Mouse (Mus musculus): ENCODE measurements at regions not wholly inside any gene's neighbourhood (a gene's known extent, or its start where the extent isn't known, plus 50 kb on each side); places are given as distances from the start of the nearest gene placed in this dataset.

- peaks cover 20% of the 10 kb centered on the region for H3K27me3 ChIP-seq (ENCODE audit: control insufficient read depth, insufficient read depth, low read length)
- no peaks in the 10 kb centered on the region for H3K9me3 ChIP-seq (replicated peaks; ENCODE audit: control insufficient read depth, low read length)
- WGBS = 20% methylated on average over 3 of the region's 3 CpGs
- peak overlapping the region; percentile 24 for H3K4me2 ChIP-seq (ENCODE audit: low read depth, low read length)
- no peak overlapping the region for H3K9ac ChIP-seq (ENCODE audit: low read length)
- H3K4me1 ChIP-seq (ENCODE audit: control insufficient read depth, insufficient read depth, low read length) = peaks cover 14% of the 10 kb centered on the region
- ATAC-seq (replicated peaks; ENCODE audit: extremely low read depth, insufficient read depth, low FRiP score) = peak; percentile 71
- no peak overlapping the region for H3K4me3 ChIP-seq (ENCODE audit: low read length)
- H3K27ac ChIP-seq (ENCODE audit: low read length) = no peak overlapping the region
- no peaks in the 10 kb centered on the region for H3K36me3 ChIP-seq (ENCODE audit: control insufficient read depth, insufficient read depth)
These were observed 58.7 kb upstream of the Nampt start for GRCm38 (mm10) chr12:32760627-32761026.

- peak; percentile 88 for ATAC-seq (replicated peaks; ENCODE audit: extremely low read depth, insufficient read depth, low FRiP score)
- Histone ChIP-seq H3K27me3 (ENCODE audit: control insufficient read depth, insufficient read depth, low read length) (peaks cover 20% of the 10 kb centered on the region), H3K4me2 (ENCODE audit: low read depth, low read length) (peak overlapping the region; percentile 24), H3K9me3 (replicated peaks; ENCODE audit: control insufficient read depth, low read length) (no peaks in the 10 kb centered on the region), H3K9ac (ENCODE audit: low read length) (no peak overlapping the region), H3K27ac (ENCODE audit: low read length) (0 out of 2 replicates have a peak overlapping the region, but pooled peaks have one; percentile 24), H3K36me3 (ENCODE audit: control insufficient read depth, insufficient read depth) (no peaks in the 10 kb centered on the region), H3K4me3 (ENCODE audit: low read length) (no peak overlapping the region), H3K4me1 (ENCODE audit: control insufficient read depth, insufficient read depth, low read length) (peaks cover 14% of the 10 kb centered on the region)
- WGBS = 9% methylated on average over 3 of the region's 3 CpGs
These were observed 58.3 kb upstream of the Nampt start for GRCm38 (mm10) chr12:32761055-32761454.

GRCm38 (mm10) chr12:32764271-32764670 is 55.1 kb upstream of the Nampt start:
- no peak overlapping the region for H3K4me2 ChIP-seq (ENCODE audit: low read depth, low read length)
- peaks cover 6% of the 10 kb centered on the region for H3K27me3 ChIP-seq (ENCODE audit: control insufficient read depth, insufficient read depth, low read length)
- no peak overlapping the region for H3K9ac ChIP-seq (ENCODE audit: low read length)
- H3K4me3 ChIP-seq (ENCODE audit: low read length) = no peak overlapping the region
- no peak for ATAC-seq (replicated peaks; ENCODE audit: extremely low read depth, insufficient read depth, low FRiP score)
- no peaks in the 10 kb centered on the region for H3K9me3 ChIP-seq (replicated peaks; ENCODE audit: control insufficient read depth, low read length)
- H3K27ac ChIP-seq (ENCODE audit: low read length) = no peak overlapping the region
- H3K4me1 ChIP-seq (ENCODE audit: control insufficient read depth, insufficient read depth, low read length) = peaks cover 25% of the 10 kb centered on the region
- H3K36me3 ChIP-seq (ENCODE audit: control insufficient read depth, insufficient read depth) = no peaks in the 10 kb centered on the region
- WGBS = 65% methylated on average over 3 of the region's 3 CpGs

- no peak overlapping the region for H3K4me2 ChIP-seq (ENCODE audit: low read depth, low read length)
- no peak overlapping the region for H3K27ac ChIP-seq (ENCODE audit: low read length)
- ATAC-seq (replicated peaks; ENCODE audit: extremely low read depth, insufficient read depth, low FRiP score) = no peak
- H3K9me3 ChIP-seq (replicated peaks; ENCODE audit: control insufficient read depth, low read length) = no peaks in the 10 kb centered on the region
- H3K27me3 ChIP-seq (ENCODE audit: control insufficient read depth, insufficient read depth, low read length) = peaks cover 6% of the 10 kb centered on the region
- no peak overlapping the region for H3K9ac ChIP-seq (ENCODE audit: low read length)
- no peak overlapping the region for H3K4me3 ChIP-seq (ENCODE audit: low read length)
- 84% methylated on average over 7 of the region's 7 CpGs for WGBS
- no peaks in the 10 kb centered on the region for H3K36me3 ChIP-seq (ENCODE audit: control insufficient read depth, insufficient read depth)
- peaks cover 25% of the 10 kb centered on the region for H3K4me1 ChIP-seq (ENCODE audit: control insufficient read depth, insufficient read depth, low read length)
These were observed 54.6 kb upstream of the Nampt start for GRCm38 (mm10) chr12:32764747-32765146.

GRCm38 (mm10) chr12:32765861-32766260 is 53.5 kb upstream of the Nampt start:
- no peak for ATAC-seq (replicated peaks; ENCODE audit: extremely low read depth, insufficient read depth, low FRiP score)
- no peaks in the 10 kb centered on the region for H3K9me3 ChIP-seq (replicated peaks; ENCODE audit: control insufficient read depth, low read length)
- no peak overlapping the region for H3K4me2 ChIP-seq (ENCODE audit: low read depth, low read length)
- peaks cover 16% of the 10 kb centered on the region for H3K4me1 ChIP-seq (ENCODE audit: control insufficient read depth, insufficient read depth, low read length)
- H3K27ac ChIP-seq (ENCODE audit: low read length) = no peak overlapping the region
- no peak overlapping the region for H3K9ac ChIP-seq (ENCODE audit: low read length)
- H3K27me3 ChIP-seq (ENCODE audit: control insufficient read depth, insufficient read depth, low read length) = peaks cover 6% of the 10 kb centered on the region
- H3K4me3 ChIP-seq (ENCODE audit: low read length) = no peak overlapping the region
- no peaks in the 10 kb centered on the region for H3K36me3 ChIP-seq (ENCODE audit: control insufficient read depth, insufficient read depth)

GRCm38 (mm10) chr12:32766575-32766974 is 52.8 kb upstream of the Nampt start:
- Histone ChIP-seq H3K4me3 (ENCODE audit: low read length) (no peak overlapping the region), H3K9ac (ENCODE audit: low read length) (no peak overlapping the region), H3K27ac (ENCODE audit: low read length) (no peak overlapping the region), H3K36me3 (ENCODE audit: control insufficient read depth, insufficient read depth) (no peaks in the 10 kb centered on the region), H3K4me1 (ENCODE audit: control insufficient read depth, insufficient read depth, low read length) (peaks cover 12% of the 10 kb centered on the region), H3K4me2 (ENCODE audit: low read depth, low read length) (no peak overlapping the region), H3K9me3 (replicated peaks; ENCODE audit: control insufficient read depth, low read length) (no peaks in the 10 kb centered on the region), H3K27me3 (ENCODE audit: control insufficient read depth, insufficient read depth, low read length) (peaks cover 6% of the 10 kb centered on the region)
- no peak for ATAC-seq (replicated peaks; ENCODE audit: extremely low read depth, insufficient read depth, low FRiP score)
- 74% methylated on average over 3 of the region's 3 CpGs for WGBS

GRCm38 (mm10) chr12:32767206-32768081 is 51.9 kb upstream of the Nampt start:
- H3K4me2 ChIP-seq (ENCODE audit: low read depth, low read length) = no peak overlapping the region
- H3K36me3 ChIP-seq (ENCODE audit: control insufficient read depth, insufficient read depth) = no peaks in the 10 kb centered on the region
- no peaks in the 10 kb centered on the region for H3K9me3 ChIP-seq (replicated peaks; ENCODE audit: control insufficient read depth, low read length)
- no peak for ATAC-seq (replicated peaks; ENCODE audit: extremely low read depth, insufficient read depth, low FRiP score)
- H3K9ac ChIP-seq (ENCODE audit: low read length) = no peak overlapping the region
- H3K27ac ChIP-seq (ENCODE audit: low read length) = no peak overlapping the region; the same call in 1 of the 2 replicates
- WGBS = 78% methylated on average over 7 of the region's 7 CpGs
- peaks cover 11% of the 10 kb centered on the region for H3K4me1 ChIP-seq (ENCODE audit: control insufficient read depth, insufficient read depth, low read length)
- peaks cover 3% of the 10 kb centered on the region for H3K27me3 ChIP-seq (ENCODE audit: control insufficient read depth, insufficient read depth, low read length)
- no peak overlapping the region for H3K4me3 ChIP-seq (ENCODE audit: low read length)

- H3K4me2 ChIP-seq (ENCODE audit: low read depth, low read length) = no peak overlapping the region; the same call in 1 of the 2 replicates
- H3K9me3 ChIP-seq (replicated peaks; ENCODE audit: control insufficient read depth, low read length) = no peaks in the 10 kb centered on the region
- peak overlapping the region; percentile 61 for H3K27ac ChIP-seq (ENCODE audit: low read length)
- WGBS = 48% methylated on average over 3 of the region's 3 CpGs
- ATAC-seq (replicated peaks; ENCODE audit: extremely low read depth, insufficient read depth, low FRiP score) = peak; percentile 85
- no peak overlapping the region for H3K9ac ChIP-seq (ENCODE audit: low read length)
- no peak overlapping the region for H3K4me3 ChIP-seq (ENCODE audit: low read length)
- H3K36me3 ChIP-seq (ENCODE audit: control insufficient read depth, insufficient read depth) = no peaks in the 10 kb centered on the region
- peaks cover 11% of the 10 kb centered on the region for H3K4me1 ChIP-seq (ENCODE audit: control insufficient read depth, insufficient read depth, low read length)
- H3K27me3 ChIP-seq (ENCODE audit: control insufficient read depth, insufficient read depth, low read length) = peaks cover 3% of the 10 kb centered on the region; the same call in 1 of the 2 replicates
These were observed 51.1 kb upstream of the Nampt start for GRCm38 (mm10) chr12:32768082-32768743.

Data from heart, embryonic 16.5 days (tissue).